Mouse (Mus musculus) right cerebral cortex, postnatal 25 days (tissue): Measurements from ENCODE around the gene Nuf2.
A peak's percentile ranks its signal among the peaks of the same experiment; 100 is the strongest.

ENCODE experiments used
- DNase-seq: peaks from one replicate; pipeline ENCODE4 v3.0.0; 2022

Gene Nuf2

GRCm38 (mm10) chr1:169467791-169468190 is 63.5 kb downstream of the Nuf2 start:
- DNase-seq: no peak

GRCm38 (mm10) chr1:169462386-169463115 is 68.7 kb downstream of the Nuf2 start:
- DNase-seq: peak; percentile 69

- DNase-seq: peak; percentile 34
Measured at GRCm38 (mm10) chr1:169459071-169459782, 72.0 kb downstream of the Nuf2 start.
